Mouse (Mus musculus): ENCODE measurements at regions not wholly inside any gene's neighbourhood (a gene's known extent, or its start where the extent isn't known, plus 50 kb on each side); places are given as distances from the start of the nearest gene placed in this dataset.

DNA sequence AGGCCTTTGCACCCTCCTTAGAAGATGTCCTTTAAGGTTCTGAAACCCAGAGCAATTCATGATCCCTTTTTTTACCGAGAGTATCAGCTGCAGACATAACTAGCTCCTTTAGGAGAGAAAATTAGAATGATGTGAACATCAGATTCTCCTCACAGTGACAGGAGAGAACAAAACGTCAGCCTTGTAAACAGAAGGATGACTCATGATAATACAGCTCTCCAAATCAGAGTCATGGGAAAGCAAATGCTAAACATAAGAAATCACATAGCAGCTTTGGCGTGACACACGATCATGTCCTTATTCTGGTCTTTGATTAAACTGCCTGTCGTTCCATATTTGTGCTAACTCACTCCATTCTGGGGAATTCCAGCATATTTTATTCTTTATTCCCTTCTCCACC is 82.4 kb upstream of the Ccdc54 start:
- TF ChIP-seq CTCF (IDR thresholded peaks at IDR 0.05; ENCODE audit: insufficient read depth, low read length) (no peak), POLR2A (IDR thresholded peaks at IDR 0.05; ENCODE audit: borderline replicate concordance, extremely low read depth, low read depth, low read length) (no peak)

Data from lung, adult 2 months (tissue).